Mouse (Mus musculus) heart, adult 2 months (tissue): ENCODE results near the gene AC161166.1.

Experiments used
- CTCF ChIP-seq: fragments of 200-600 bp; IDR thresholded peaks from 2 replicates; pipeline ENCODE4 v1.8.1; 2022; ENCODE audit warnings: antibody characterized with exemption, mild to moderate bottlenecking, moderate library complexity
- EP300 ChIP-seq: fragments of 200-500 bp; IDR thresholded peaks from 2 replicates; pipeline ENCODE4 v1.6.1; 2011; ENCODE audit warnings: low read depth, low read length, control low read depth; ENCODE audit not compliant: insufficient read depth

- TF ChIP-seq EP300 (no peak), CTCF (no peak)
Measured at GRCm38 (mm10) chr7:24476856-24477255, 35.4 kb downstream of the AC161166.1 start.
